Mouse (Mus musculus) forebrain, postnatal 0 days (tissue): ENCODE measurements around the gene Fhl1. TPM values are rescaled to one million over a fixed set of nuclear protein-coding genes. Genes with fewer than 3 reads are reported as not detected.

Experiments
- ATAC-seq: fragments of 200-750 bp; cut with Nextera tagmentation; 2 replicates; pipeline ENCODE4 v1.8.0; 2017; ENCODE audit warnings: mild to moderate bottlenecking, moderate library complexity
- DNase-seq: peaks from one replicate; pipeline ENCODE4 v3.0.0-alpha.2; 2015
- H3K27ac ChIP-seq: fragments of 300-500 bp; sonication (generic); 2 replicates; pipeline ENCODE4 v1.5.1; 2014; ENCODE audit warnings: low read depth, mild to moderate bottlenecking, antibody characterized with exemption, low read length, moderate library complexity, mixed read lengths
- H3K27me3 ChIP-seq: fragments of 300-500 bp; sonication (generic); 2 replicates; pipeline ENCODE4 v1.6.1; 2014; ENCODE audit warnings: mild to moderate bottlenecking, low read length, mixed read lengths; ENCODE audit not compliant: insufficient read depth
- H3K36me3 ChIP-seq: fragments of 300-500 bp; sonication (generic); 2 replicates; pipeline ENCODE4 v1.6.1; 2014; ENCODE audit warnings: mild to moderate bottlenecking, moderate library complexity; ENCODE audit not compliant: insufficient read depth
- H3K4me1 ChIP-seq: fragments of 300-500 bp; sonication (generic); 2 replicates; pipeline ENCODE4 v1.6.1; 2014; ENCODE audit warnings: antibody characterized with exemption; ENCODE audit not compliant: insufficient read depth
- H3K4me2 ChIP-seq: fragments of 300-500 bp; sonication (generic); 2 replicates; pipeline ENCODE4 v1.6.1; 2014; ENCODE audit warnings: low read depth, mild to moderate bottlenecking, moderate library complexity
- H3K4me3 ChIP-seq: fragments of 300-500 bp; sonication (generic); 2 replicates; pipeline ENCODE4 v1.5.1; 2014; ENCODE audit warnings: low read depth, low read length, mixed read lengths
- H3K9ac ChIP-seq: fragments of 300-500 bp; sonication (generic); 2 replicates; pipeline ENCODE4 v1.6.1; 2014; ENCODE audit warnings: mild to moderate bottlenecking
- H3K9me3 ChIP-seq: fragments of 300-500 bp; sonication (generic); 2 replicates; pipeline ENCODE4 v1.6.1; 2016; ENCODE audit warnings: low read length
- CTCF ChIP-seq: sonication (generic); IDR thresholded peaks from 2 replicates; pipeline ENCODE4 v1.5.1; 2016; ENCODE audit warnings: antibody characterized with exemption, control low read depth, low read depth
- WGBS: fragments of 180-500 bp; shearing (Covaris S2); extraction: QIAGEN DNeasy Blood & Tissue Kit; methylation state at CpG from one replicate; pipeline ENCODE4 v1.1.7; 2014; 5-methylcytosine and 5-hydroxymethylcytosine counted together
- polyA plus RNA-seq: library from polyadenylated mRNA; unstranded; fragments of >200 nt; fragmentation: Nextera tagmentation; extraction: Ambion mirVana; gene quantifications from 2 replicates; pipeline ENCODE4 v1.2.1, GENCODE M21; 2015
- total RNA-seq: library from RNA; depleted of rRNA; stranded (reverse); fragments of >200 nt; gene quantifications from 2 replicates; pipeline ENCODE4 v1.2.3, GENCODE M21; 2014

Fhl1 gene
- total and polyA plus RNA-seq, 2 experiments from 2014 or later = 157 to 202 TPM

GRCm38 (mm10) chrX:56730828-56731305 is 720 bp upstream of the Fhl1 start:
- Histone ChIP-seq H3K27me3 (no peaks in the 10 kb centered on the region), H3K4me2 (peak overlapping the region; percentile 53), H3K27ac (peak overlapping the region; percentile 81), H3K4me3 (peak overlapping the region; percentile 55), H3K36me3 (no peaks in the 10 kb centered on the region), H3K9me3 (no peaks in the 10 kb centered on the region), H3K9ac (peak overlapping the region; percentile 72), H3K4me1 (0 out of 2 replicates have a peak, but pooled peaks cover 3% of the 10 kb centered on the region)
- DNase-seq = no peak
- WGBS = 36% methylated on average over 10 of the region's 10 CpGs
- peak; percentile 30 for ATAC-seq
- no peak for TF ChIP-seq CTCF

DNA sequence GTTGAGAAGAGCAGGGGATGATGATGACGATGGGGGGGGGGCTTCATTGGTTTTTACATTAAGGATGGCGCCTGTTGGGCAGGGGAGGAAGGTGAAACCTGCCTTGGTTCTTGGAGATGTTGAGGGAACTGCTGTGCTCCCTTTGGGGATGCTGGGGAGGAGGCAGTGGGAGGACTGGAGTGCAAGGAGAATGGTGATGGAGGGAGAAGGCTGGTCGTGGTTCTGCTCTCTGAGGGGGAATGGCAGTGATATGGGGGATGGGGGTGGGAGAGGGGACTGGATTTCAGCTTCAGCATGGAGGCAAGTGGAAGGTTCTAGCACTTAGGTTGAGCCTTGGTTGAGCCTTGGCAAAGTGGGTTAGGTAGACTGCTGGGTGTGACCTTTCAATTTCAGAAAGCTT is 814 bp downstream of the Fhl1 start:
- peak overlapping the region; percentile 55 for H3K4me3 ChIP-seq
- 0 out of 2 replicates have a peak, but pooled peaks cover 3% of the 10 kb centered on the region for H3K4me1 ChIP-seq
- DNase-seq (no peak), ATAC-seq (no peak)
- no peak for TF ChIP-seq CTCF
- H3K9me3 ChIP-seq = no peaks in the 10 kb centered on the region
- no peaks in the 10 kb centered on the region for H3K36me3 ChIP-seq
- H3K27me3 ChIP-seq = no peaks in the 10 kb centered on the region
- peak overlapping the region; percentile 72 for H3K9ac ChIP-seq
- peak overlapping the region; percentile 81; the same call in 1 of the 2 replicates for H3K27ac ChIP-seq
- 19% methylated on average over 3 of the region's 3 CpGs for WGBS
- peak overlapping the region; percentile 53 for H3K4me2 ChIP-seq

- Histone ChIP-seq H3K4me1 (0 out of 2 replicates have a peak, but pooled peaks cover 3% of the 10 kb centered on the region), H3K9ac (no peak overlapping the region), H3K36me3 (no peaks in the 10 kb centered on the region), H3K27me3 (no peaks in the 10 kb centered on the region), H3K27ac (no peak overlapping the region), H3K4me3 (no peak overlapping the region), H3K9me3 (no peaks in the 10 kb centered on the region), H3K4me2 (no peak overlapping the region)
- no peak for ATAC-seq
- TF ChIP-seq CTCF = no peak
- DNase-seq = no peak
- 36% methylated on average over 5 of the region's 5 CpGs for WGBS
These were observed 2.8 kb downstream of the Fhl1 start for GRCm38 (mm10) chrX:56734436-56734835.

DNA sequence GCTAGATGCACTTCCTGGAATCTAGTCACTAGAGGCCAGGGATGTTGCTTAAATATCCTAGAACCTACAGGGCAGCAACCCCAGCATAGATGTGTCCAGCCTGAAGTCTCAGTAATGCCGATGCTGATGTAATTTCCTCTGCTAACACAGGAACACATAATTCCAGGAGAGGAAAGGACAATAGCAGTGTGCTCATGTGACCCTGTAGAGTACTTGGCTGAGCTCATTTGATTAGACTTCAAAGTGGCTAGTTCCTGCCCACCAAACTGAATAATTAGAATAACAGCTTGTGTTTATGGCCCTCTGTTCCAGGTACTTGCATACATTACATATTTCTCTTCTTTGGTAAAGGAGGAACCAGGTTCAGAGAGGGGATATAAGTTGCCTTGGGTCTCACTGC is 4.6 kb downstream of the Fhl1 start:
- H3K36me3 ChIP-seq = no peaks in the 10 kb centered on the region
- H3K27me3 ChIP-seq = no peaks in the 10 kb centered on the region
- no peak for DNase-seq
- WGBS = 54% methylated on average over 1 of the region's 1 CpGs
- H3K4me3 ChIP-seq = no peak overlapping the region
- H3K9ac ChIP-seq = no peak overlapping the region
- no peak overlapping the region for H3K4me2 ChIP-seq
- no peaks in the 10 kb centered on the region for H3K9me3 ChIP-seq
- no peak for TF ChIP-seq CTCF
- ATAC-seq = no peak
- 0 out of 2 replicates have a peak, but pooled peaks cover 3% of the 10 kb centered on the region for H3K4me1 ChIP-seq
- H3K27ac ChIP-seq = no peak overlapping the region

GRCm38 (mm10) chrX:56737848-56738554 is 6.4 kb downstream of the Fhl1 start:
- ATAC-seq = no peak

GRCm38 (mm10) chrX:56741428-56741827 is 9.8 kb downstream of the Fhl1 start:
- no peak overlapping the region for H3K9ac ChIP-seq
- ATAC-seq (no peak), DNase-seq (no peak)
- H3K4me3 ChIP-seq = no peak overlapping the region
- no peaks in the 10 kb centered on the region for H3K27me3 ChIP-seq
- no peaks in the 10 kb centered on the region for H3K9me3 ChIP-seq
- H3K4me1 ChIP-seq = no peaks in the 10 kb centered on the region
- H3K4me2 ChIP-seq = no peak overlapping the region
- no peak for TF ChIP-seq CTCF
- WGBS = 70% methylated on average over 3 of the region's 3 CpGs
- H3K36me3 ChIP-seq = no peaks in the 10 kb centered on the region
- H3K27ac ChIP-seq = no peak overlapping the region

More at GRCm38 (mm10) chrX:56737848-56738554, 6.4 kb downstream of the Fhl1 start:
- Histone ChIP-seq H3K36me3 (no peaks in the 10 kb centered on the region), H3K4me2 (no peak overlapping the region), H3K9ac (no peak overlapping the region), H3K27me3 (no peaks in the 10 kb centered on the region), H3K4me3 (no peak overlapping the region), H3K27ac (no peak overlapping the region), H3K4me1 (no peaks in the 10 kb centered on the region), H3K9me3 (no peaks in the 10 kb centered on the region)
- TF ChIP-seq CTCF = no peak
- no peak for DNase-seq
- 68% methylated on average over 5 of the region's 5 CpGs for WGBS

GRCm38 (mm10) chrX:56751536-56751935 is 19.9 kb downstream of the Fhl1 start:
- Histone ChIP-seq H3K4me3 (no peak overlapping the region), H3K9me3 (no peaks in the 10 kb centered on the region), H3K4me2 (no peak overlapping the region), H3K9ac (no peak overlapping the region), H3K36me3 (no peaks in the 10 kb centered on the region), H3K27me3 (no peaks in the 10 kb centered on the region), H3K27ac (no peak overlapping the region), H3K4me1 (no peaks in the 10 kb centered on the region)
- DNase-seq (peak; percentile 0), ATAC-seq (no peak)
- no peak for TF ChIP-seq CTCF
- 58% methylated on average over 4 of the region's 4 CpGs for WGBS
